Mouse (Mus musculus): ENCODE data around the gene B3glct.
A peak's percentile ranks its signal among the peaks of the same experiment; 100 is the strongest.

The B3glct gene

DNA sequence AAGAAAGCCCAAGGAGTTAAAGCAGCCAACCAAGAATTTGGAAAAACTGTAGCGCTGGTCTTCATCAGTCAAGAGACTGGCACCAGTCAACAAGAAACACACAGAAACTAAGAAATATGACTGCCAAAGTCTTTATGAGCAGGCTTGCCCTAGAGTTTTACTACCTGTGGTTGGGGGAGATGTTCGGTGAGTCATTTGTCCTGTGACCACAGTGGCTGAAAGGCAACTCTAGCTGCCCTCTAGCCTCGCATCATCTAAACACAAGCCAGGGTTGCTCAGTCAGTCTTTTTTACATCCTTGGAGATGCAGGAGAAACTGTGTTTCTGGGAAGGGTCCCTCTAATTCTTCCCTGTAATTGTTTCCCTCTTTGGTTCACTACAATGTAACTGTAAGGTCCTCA is 834 bp upstream of the B3glct start:
- DNase-seq, result no peak

GRCm38 (mm10) chr5:149678990-149679348 is 939 bp downstream of the B3glct start:
- no peak for DNase-seq

- DNase-seq, result no peak
These were observed 1.3 kb downstream of the B3glct start for GRCm38 (mm10) chr5:149679362-149679761.

DNA sequence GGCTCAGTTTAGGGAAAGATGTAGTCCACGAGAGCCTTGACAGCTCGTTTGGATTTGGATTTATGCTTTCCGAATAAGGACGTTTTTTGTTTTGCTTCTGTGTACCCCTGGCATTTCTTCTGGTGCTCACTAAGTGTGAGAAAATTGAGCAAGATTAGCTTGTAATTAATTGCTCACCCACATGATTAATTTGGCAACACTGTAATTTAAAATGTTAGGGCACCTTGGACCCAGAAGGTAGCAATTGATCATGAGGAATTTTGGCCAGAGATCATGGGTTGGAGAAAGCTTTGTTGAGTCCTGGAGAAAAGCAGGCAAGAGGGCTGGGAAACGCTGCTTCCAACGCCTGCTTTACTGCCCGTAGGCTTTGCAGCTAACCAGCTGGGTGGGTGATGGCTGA is 1.9 kb downstream of the B3glct start:
- DNase-seq, result no peak

DNA sequence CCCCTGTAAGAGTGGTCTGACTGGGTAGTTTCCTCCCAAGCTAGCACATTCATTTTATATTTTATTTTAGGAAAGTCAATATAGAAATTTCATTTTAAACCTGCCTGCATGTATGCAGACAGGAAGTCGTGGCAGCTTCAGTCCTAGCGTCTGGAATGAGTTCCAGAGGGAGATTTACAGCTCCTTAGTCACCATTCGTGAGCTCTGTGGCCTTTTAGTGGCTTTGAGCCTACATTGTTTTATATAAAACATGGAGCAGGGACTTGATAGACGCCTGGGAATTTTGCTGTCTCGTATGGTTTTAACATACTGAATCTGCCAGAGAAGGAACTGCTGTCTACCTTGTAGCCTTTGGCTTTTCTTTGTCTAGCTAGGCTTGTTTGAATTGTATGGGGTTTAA is 2.9 kb downstream of the B3glct start:
- no peak for DNase-seq

DNA sequence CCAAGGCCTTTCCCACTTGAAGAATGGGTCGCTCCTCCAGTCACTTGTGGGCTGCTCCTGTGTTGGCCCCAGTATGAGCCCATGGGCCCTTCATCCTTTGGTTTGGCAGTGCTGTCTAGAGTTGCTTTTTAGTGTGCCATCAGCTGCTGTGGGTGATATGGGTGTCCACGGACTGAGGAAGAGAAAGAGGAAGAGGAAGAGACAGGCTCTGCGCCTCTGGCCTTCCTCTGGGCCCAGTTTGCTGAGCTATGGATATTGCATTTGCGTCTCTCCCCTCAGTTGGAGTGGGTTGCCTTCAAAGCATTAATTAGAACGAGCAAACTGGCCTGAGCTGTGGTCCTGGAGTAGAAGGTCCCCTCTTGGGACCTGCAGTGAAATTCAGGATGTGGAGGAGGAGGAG is 11.8 kb downstream of the B3glct start:
- DNase-seq, result peak; percentile 88

DNA sequence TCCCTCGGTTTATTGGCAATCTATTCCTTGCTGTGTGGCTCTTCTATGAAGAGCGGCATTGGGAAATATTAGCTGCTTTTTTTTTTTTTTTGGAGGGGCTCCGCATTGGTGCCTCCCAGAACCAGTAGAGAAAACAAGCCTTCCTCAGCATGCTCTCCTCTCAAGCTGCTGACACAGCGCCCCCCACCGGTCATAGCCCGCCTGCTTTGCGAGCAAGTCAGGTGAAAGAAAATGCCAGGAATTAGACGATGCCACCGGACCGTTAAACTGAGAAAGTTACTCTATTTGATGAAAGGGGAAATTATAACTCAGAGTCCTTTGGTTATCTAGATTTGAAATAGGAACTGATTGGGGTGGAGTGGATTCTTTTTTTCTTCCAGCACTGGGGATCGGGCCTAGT is 14.5 kb downstream of the B3glct start:
- no peak for DNase-seq

- DNase-seq, result no peak
These were observed 15.2 kb downstream of the B3glct start for GRCm38 (mm10) chr5:149693200-149693599.

GRCm38 (mm10) chr5:149693968-149694367 is 15.9 kb downstream of the B3glct start:
- no peak for DNase-seq

GRCm38 (mm10) chr5:149695077-149695750 is 17.2 kb downstream of the B3glct start:
- DNase-seq, result no peak

- DNase-seq, result peak; percentile 31
These were observed 24.7 kb downstream of the B3glct start for GRCm38 (mm10) chr5:149702770-149703169.

DNA sequence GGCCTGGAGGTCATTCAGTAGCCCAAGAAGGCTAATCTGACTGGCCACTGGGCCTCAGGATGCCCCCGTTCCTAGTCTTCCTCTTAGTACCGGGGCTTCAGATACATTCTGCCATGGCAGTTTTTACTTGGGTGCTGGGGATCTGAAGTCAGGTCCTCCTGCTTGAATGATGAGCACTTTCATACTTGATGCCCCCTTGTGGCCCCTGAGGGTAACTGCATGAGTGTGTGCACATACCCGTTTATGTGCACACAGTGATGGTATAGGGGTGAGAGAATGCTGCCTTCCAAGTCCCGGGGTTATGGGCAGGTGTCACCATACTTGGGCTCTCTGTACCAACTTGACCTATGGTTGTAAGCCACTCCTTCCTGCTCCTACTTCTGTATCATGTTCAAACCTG is 33.5 kb downstream of the B3glct start:
- DNase-seq, result no peak

GRCm38 (mm10) chr5:149713170-149713774 is 35.2 kb downstream of the B3glct start:
- peak; percentile 82 for DNase-seq

GRCm38 (mm10) chr5:149713834-149714233 is 35.8 kb downstream of the B3glct start:
- DNase-seq, result no peak

DNA sequence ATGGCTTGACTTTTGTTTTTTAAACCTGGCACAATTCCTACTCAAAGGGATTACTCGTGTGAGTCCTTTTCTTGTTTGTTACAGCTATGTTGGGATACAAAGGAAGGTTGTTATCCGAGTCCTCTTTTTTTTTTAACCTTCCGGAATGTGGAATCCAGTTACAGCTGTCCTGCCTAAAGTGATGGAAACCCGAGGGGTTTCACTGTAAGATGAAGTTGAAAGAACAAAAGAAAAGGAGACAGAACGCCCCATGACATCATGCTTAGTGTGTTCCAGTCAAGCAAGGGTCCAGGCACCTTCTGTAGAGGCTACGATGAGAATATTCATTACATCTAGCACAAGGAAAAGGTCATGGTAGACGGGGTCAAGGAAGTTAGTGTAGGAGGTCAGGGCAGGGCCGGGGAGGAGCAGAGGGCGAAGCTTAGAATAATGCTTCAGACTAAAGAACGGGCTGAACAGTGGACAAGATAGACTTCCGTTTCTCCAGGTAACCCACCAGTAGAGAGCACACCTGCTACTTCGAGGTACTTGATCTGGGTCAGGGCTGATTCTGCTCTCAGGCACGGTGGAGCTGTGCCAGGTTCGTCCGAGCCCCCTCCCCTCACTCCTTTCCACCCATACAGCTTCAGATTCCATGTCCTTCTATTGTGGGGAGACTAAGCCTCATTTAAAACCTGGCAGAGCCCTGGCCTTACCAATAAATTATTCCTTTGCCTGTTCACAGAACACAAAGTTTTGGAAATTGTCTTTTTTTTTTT is 37.7 kb downstream of the B3glct start:
- no peak for DNase-seq

- DNase-seq, result no peak
These were observed 38.3 kb downstream of the B3glct start for GRCm38 (mm10) chr5:149716329-149716690.

DNA sequence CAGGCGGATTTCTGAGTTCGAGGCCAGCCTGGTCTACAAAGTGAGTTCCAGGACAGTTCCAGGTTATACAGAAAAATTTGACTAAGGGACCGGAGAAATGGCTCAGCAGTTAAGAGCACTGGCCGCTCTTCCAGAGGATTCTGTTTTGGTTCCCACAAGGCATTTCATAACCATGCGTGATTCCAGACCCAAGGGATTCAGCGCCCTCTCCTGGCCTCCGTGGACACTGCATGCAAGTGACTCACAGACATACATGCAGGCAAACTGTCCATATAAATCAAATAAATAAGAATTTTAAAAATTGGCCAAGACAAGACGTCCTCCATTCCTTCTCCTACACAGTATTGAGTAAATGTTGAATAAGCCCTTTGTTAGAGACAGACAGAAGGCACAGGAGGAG is 53.7 kb downstream of the B3glct start:
- no peak for DNase-seq

DNA sequence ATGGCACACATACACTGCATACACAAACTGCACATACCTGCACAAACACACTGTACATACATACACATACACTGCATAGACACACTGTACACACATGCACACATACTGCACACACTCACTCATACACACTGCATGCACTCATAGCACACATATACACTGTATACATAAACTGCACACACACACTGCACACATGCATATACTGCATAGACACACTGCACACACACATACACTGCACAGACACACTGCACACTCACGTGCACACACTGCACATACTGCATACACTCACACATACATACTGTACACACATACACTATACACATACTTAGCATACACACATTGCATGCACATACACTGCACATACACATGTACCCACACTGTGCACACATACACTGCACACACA is 59.2 kb downstream of the B3glct start:
- no peak for DNase-seq

DNA sequence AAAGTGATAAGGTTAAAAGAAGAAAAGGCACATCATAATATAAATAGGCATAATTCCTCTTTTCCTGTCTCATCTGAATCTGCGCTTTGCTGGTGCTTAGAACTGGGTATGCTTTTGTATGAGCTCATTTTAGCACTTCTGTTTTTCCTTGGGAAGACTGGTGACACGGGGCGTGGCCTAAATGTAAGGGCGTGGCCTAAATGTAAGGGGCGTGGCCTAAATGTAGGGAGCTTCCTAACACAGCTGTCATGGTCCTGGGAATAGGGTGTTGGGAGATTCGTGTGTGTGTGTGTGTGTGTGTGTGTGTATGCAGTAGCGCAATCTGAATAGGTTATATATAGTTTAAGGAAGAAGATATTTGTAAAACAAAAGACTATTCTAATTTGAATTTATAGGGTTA is 62.1 kb downstream of the B3glct start:
- no peak for DNase-seq

DNA sequence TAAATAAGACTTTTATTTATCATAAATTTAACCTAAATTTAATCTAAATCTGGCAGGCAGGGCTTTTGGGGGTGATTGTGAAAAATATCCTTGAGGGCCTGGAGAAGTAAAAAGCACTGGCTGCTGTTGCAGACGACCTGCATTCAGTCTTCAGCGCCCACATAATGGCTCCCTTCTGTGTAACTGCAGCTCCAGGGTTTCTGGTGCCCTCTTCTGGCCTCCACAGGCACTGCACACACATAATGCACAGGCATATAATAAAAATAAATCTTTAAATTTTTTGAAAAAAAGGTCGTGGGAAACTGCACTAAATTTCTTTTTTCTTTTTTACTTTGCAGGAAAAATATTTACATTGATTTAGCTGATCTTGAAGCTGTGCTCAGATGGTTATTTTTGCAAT is 62.7 kb downstream of the B3glct start:
- DNase-seq, result no peak

- DNase-seq, result no peak
These were observed 64.3 kb downstream of the B3glct start for GRCm38 (mm10) chr5:149742286-149742685.

GRCm38 (mm10) chr5:149745079-149745478 is 67.0 kb downstream of the B3glct start:
- no peak for DNase-seq

DNA sequence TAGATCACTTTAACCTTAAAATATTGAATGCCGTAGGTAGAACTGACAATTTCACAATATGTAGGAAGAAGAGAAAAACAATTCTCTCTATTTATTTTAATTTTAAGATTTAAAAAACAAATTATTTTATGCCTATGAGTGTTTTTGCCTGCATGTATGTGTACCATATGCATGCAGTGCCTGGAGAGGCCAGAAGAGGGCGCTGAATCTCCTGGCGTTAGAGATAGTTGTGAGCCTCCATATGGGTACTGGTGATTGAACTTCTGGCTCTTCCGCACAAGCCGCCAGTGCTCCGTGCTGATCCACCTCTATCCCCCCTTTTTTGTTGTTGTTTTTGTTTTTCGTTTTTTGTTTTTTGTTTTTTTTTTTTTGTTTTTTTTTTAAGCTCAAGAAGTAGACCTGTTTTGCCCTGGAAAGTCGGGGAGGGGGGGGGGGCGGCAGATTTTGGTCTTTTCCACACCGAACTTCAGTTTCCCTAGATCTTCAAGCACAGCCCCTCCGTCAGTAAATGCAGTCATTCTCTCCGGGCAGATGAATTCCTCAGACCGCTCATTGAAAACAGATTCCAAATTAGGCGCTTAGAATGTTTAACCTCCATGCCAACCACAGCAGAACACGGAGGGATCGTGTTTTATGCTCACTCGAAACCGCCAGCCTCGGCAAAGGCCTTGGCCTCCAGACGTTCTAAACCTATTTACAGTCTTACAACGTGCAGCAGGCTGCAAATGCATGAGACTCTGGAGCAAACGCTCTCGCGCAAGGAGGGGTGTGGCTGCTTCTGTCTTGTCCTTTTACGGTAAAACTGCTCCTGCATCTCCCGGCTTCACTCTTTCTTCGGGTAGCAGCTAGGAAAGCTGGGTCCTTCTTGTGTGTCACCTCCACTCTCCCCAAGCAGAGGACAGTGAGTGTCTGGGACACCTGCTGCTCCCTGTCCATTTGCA is 70.9 kb downstream of the B3glct start:
- no peak for DNase-seq
